Comparison of ENCODE assay signal across 28 mouse cellular contexts in genomic region chr19:32159168-32159567, GRCm38 (mm10).
"Had no signal": no experiment of that assay in that cellular context is flagged by ENCODE, and none has a peak within 500 bp of the region (broad histone marks: within the 10 kb centered on the region; RNA-seq: fewer than 3 reads in every experiment).

No protein-coding gene starts in this region.

- H3K27ac ChIP-seq: left cerebral cortex, adult 2 months; limb, embryonic 10.5 days; limb, embryonic 12.5 days; limb, embryonic 13.5 days; limb, embryonic 15.5 days; liver, embryonic 12.5 days; liver, embryonic 13.5 days; liver, embryonic 14.5 days; liver, embryonic 15.5 days; lung, embryonic 15.5 days; macrophage; midbrain, embryonic 10.5 days; midbrain, embryonic 12.5 days; midbrain, embryonic 13.5 days; midbrain, embryonic 15.5 days; neural tube, embryonic 12.5 days; neural tube, embryonic 13.5 days had no signal

- ATAC-seq: liver, embryonic 12.5 days; liver, postnatal 0 days; midbrain, embryonic 13.5 days; midbrain, embryonic 15.5 days; midbrain, embryonic 16.5 days had no signal

- H3K9me3 ChIP-seq: limb, embryonic 10.5 days; limb, embryonic 12.5 days; limb, embryonic 13.5 days; limb, embryonic 15.5 days; liver, embryonic 12.5 days; liver, embryonic 13.5 days; liver, embryonic 15.5 days; lung, embryonic 15.5 days; megakaryocyte, embryonic 14.5 days; midbrain, embryonic 10.5 days; midbrain, embryonic 12.5 days; midbrain, embryonic 13.5 days; midbrain, embryonic 15.5 days; neural tube, embryonic 12.5 days; neural tube, embryonic 13.5 days had no signal

- H3K27me3 ChIP-seq: limb, embryonic 12.5 days; limb, embryonic 13.5 days; limb, embryonic 15.5 days; liver, embryonic 12.5 days; liver, embryonic 13.5 days; liver, embryonic 15.5 days; lung, embryonic 15.5 days; megakaryocyte, embryonic 14.5 days; midbrain, embryonic 12.5 days; midbrain, embryonic 13.5 days; midbrain, embryonic 15.5 days; neural tube, embryonic 12.5 days; neural tube, embryonic 13.5 days had no signal

- H3K4me1 ChIP-seq: limb, embryonic 10.5 days; limb, embryonic 13.5 days; lung, embryonic 15.5 days; midbrain, embryonic 12.5 days; midbrain, embryonic 13.5 days; midbrain, embryonic 15.5 days; neural tube, embryonic 12.5 days; neural tube, embryonic 13.5 days had no signal

- H3K9ac ChIP-seq: limb, embryonic 12.5 days; limb, embryonic 13.5 days; limb, embryonic 15.5 days; liver, embryonic 12.5 days; liver, embryonic 13.5 days; liver, embryonic 14.5 days; liver, embryonic 15.5 days; liver, postnatal 0 days; lung, embryonic 14.5 days; lung, embryonic 15.5 days; midbrain, embryonic 12.5 days; midbrain, embryonic 13.5 days; midbrain, embryonic 15.5 days; neural tube, embryonic 12.5 days; neural tube, embryonic 13.5 days had no signal

- DNase-seq: layer of hippocampus, postnatal 36 days; left cerebral cortex, postnatal 4 days; liver; liver, embryonic 13.5 days; liver, postnatal 0 days; lung, embryonic 14.5 days; midbrain, embryonic 14.5 days had no signal

- H3K4me2 ChIP-seq: limb, embryonic 12.5 days; limb, embryonic 13.5 days; limb, embryonic 15.5 days; liver, embryonic 11.5 days; liver, embryonic 12.5 days; liver, embryonic 13.5 days; liver, embryonic 15.5 days; lung, embryonic 14.5 days; lung, embryonic 15.5 days; midbrain, embryonic 11.5 days; midbrain, embryonic 12.5 days; midbrain, embryonic 13.5 days; midbrain, embryonic 15.5 days; neural tube, embryonic 12.5 days; neural tube, embryonic 13.5 days had no signal

- H3K4me3 ChIP-seq: left cerebral cortex, adult 2 months; limb, embryonic 10.5 days; limb, embryonic 12.5 days; limb, embryonic 13.5 days; limb, embryonic 15.5 days; liver, embryonic 12.5 days; liver, embryonic 13.5 days; liver, embryonic 15.5 days; lung, embryonic 15.5 days; megakaryocyte, embryonic 14.5 days; midbrain, embryonic 10.5 days; midbrain, embryonic 12.5 days; midbrain, embryonic 13.5 days; midbrain, embryonic 15.5 days; myocyte; neural tube, embryonic 12.5 days; neural tube, embryonic 13.5 days had no signal
